Mouse (Mus musculus) lung, adult 2 months (tissue): Measurements from ENCODE around the gene Gfra1.

Experiments used
- CTCF ChIP-seq: fragments of 200-500 bp; IDR thresholded peaks from 2 replicates; pipeline ENCODE4 v1.5.1; 2011; ENCODE audit warnings: mild to moderate bottlenecking, low read length, control low read depth; ENCODE audit not compliant: insufficient read depth
- POLR2A ChIP-seq: fragments of 200-500 bp; IDR thresholded peaks from 2 replicates; pipeline ENCODE4 v1.6.1; 2011; ENCODE audit warnings: low read depth, mild to moderate bottlenecking, control low read depth, low read length, borderline replicate concordance; ENCODE audit errors: extremely low read depth

DNA sequence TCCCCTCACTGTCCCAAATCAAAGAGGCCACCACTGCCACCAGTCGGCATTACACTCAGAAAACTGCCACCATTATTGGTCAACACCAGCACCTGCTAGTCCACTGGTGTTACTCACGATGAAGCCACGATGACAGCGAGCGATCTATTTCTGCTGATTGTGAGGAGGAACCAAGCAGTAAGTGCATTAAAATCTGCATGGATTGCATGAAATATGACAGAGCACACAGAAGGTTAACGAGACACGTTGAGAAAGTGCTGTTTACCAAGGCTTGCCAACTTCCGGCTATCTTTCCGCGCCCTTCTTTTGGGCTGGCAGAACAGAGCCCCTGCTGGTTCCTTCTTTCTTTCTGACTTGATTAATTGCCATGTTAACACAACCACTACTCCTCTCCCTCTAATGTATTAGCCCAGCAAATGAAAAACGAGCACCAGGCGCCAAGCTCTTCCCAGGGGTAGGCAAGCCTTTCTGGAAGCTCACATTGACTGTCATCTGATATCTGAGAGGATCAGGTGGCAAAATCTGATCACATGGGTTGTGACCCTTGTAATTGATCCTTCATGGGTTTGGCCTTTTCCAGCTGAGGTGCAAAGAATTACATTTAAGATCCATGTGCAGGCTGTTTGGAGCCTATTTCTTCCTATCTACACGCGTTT is 146.0 kb downstream of the Gfra1 start:
- TF ChIP-seq CTCF = no peak
- TF ChIP-seq POLR2A = no peak
